Mouse (Mus musculus): ENCODE results near the gene Rab40c. TPM values are rescaled to one million over a fixed set of nuclear protein-coding genes. Genes with fewer than 3 reads are reported as not detected.

Rab40c gene
- polyA plus RNA-seq, 1 experiment, result 18.3 TPM

GRCm38 (mm10) chr17:25913186-25913876 is 6.2 kb downstream of the Rab40c start:
- Histone ChIP-seq H3K79me2 (ENCODE audit: control insufficient read depth, insufficient read depth) (peaks cover 74% of the 10 kb centered on the region), H3K27me3 (ENCODE audit: control insufficient read depth, insufficient read depth, insufficient read length) (no peaks in the 10 kb centered on the region), H3ac (ENCODE audit: control insufficient read depth, insufficient read length) (no peak overlapping the region), H3K4me2 (ENCODE audit: low read depth) (peak overlapping the region; percentile 39), H3K4me3 (no peak overlapping the region), H3K36me3 (ENCODE audit: control insufficient read depth, insufficient read depth) (no peaks in the 10 kb centered on the region)
- TF ChIP-seq MYOD1 (IDR thresholded peaks at IDR 0.05; ENCODE audit: control insufficient read depth in 1 of 3, insufficient read length in 2 of 3, low read depth in 2 of 3) (peak in 1 of 3 experiments; percentile 28), REST (IDR thresholded peaks at IDR 0.05; ENCODE audit: insufficient read depth, insufficient read length) (no peak), POLR2A (IDR thresholded peaks at IDR 0.05; ENCODE audit: insufficient read length, low read depth) (no peak)

GRCm38 (mm10) chr17:25911816-25912215 is 7.7 kb downstream of the Rab40c start:
- no peak for TF ChIP-seq CEBPB (IDR thresholded peaks at IDR 0.05; ENCODE audit: insufficient read depth, poor library complexity, severe bottlenecking)
- no peak for TF ChIP-seq MAX (IDR thresholded peaks at IDR 0.05; ENCODE audit: low read depth)
- no peak for TF ChIP-seq TCF12 (IDR thresholded peaks at IDR 0.05; ENCODE audit: insufficient read depth, poor library complexity, severe bottlenecking)
- no peak for TF ChIP-seq POLR2AphosphoS2 (IDR thresholded peaks at IDR 0.05; ENCODE audit: insufficient read length, low read depth)
- no peak for TF ChIP-seq TCF3 (IDR thresholded peaks at IDR 0.05; ENCODE audit: insufficient read length, low read depth)
- no peak for TF ChIP-seq POLR2A (IDR thresholded peaks at IDR 0.05; ENCODE audit: insufficient read length, low read depth)
- TF ChIP-seq REST (IDR thresholded peaks at IDR 0.05; ENCODE audit: insufficient read depth, insufficient read length), result no peak
- TF ChIP-seq MYOG (IDR thresholded peaks at IDR 0.05; ENCODE audit: control insufficient read depth in 1 of 3, insufficient read depth in 1 of 3, insufficient read length in 2 of 3, low read depth in 2 of 3), result no peak
- TF ChIP-seq E2F4 (IDR thresholded peaks at IDR 0.05; ENCODE audit: insufficient read depth), result no peak
- TF ChIP-seq MYOD1 (IDR thresholded peaks at IDR 0.05; ENCODE audit: control insufficient read depth in 1 of 3, insufficient read length in 2 of 3, low read depth in 2 of 3), result no peak
- TF ChIP-seq SRF (IDR thresholded peaks at IDR 0.05; ENCODE audit: control insufficient read depth, insufficient read length, low read depth), result no peak
- TF ChIP-seq USF1 (IDR thresholded peaks at IDR 0.05; ENCODE audit: low read depth), result no peak
- Histone ChIP-seq H3K36me3 (ENCODE audit: control insufficient read depth, insufficient read depth) (no peaks in the 10 kb centered on the region), H3K4me3 (no peak overlapping the region), H3K79me2 (ENCODE audit: control insufficient read depth, insufficient read depth) (peaks cover 62% of the 10 kb centered on the region), H3K4me2 (ENCODE audit: low read depth) (peak overlapping the region; percentile 10), H3K27me3 (ENCODE audit: control insufficient read depth, insufficient read depth, insufficient read length) (no peaks in the 10 kb centered on the region), H3ac (ENCODE audit: control insufficient read depth, insufficient read length) (no peak overlapping the region)

GRCm38 (mm10) chr17:25907640-25908039 is 11.9 kb downstream of the Rab40c start:
- H3K79me2 ChIP-seq (ENCODE audit: control insufficient read depth, insufficient read depth), result peaks cover 35% of the 10 kb centered on the region
- H3K27me3 ChIP-seq (ENCODE audit: control insufficient read depth, insufficient read depth, insufficient read length), result no peaks in the 10 kb centered on the region
- no peak overlapping the region for H3K4me2 ChIP-seq (ENCODE audit: low read depth)
- no peaks in the 10 kb centered on the region for H3K36me3 ChIP-seq (ENCODE audit: control insufficient read depth, insufficient read depth)
- H3ac ChIP-seq (ENCODE audit: control insufficient read depth, insufficient read length), result no peak overlapping the region
- no peak overlapping the region for H3K4me3 ChIP-seq
- TF ChIP-seq MYOD1 (IDR thresholded peaks at IDR 0.05; ENCODE audit: control insufficient read depth in 1 of 3, insufficient read length in 2 of 3, low read depth in 2 of 3) (no peak), REST (IDR thresholded peaks at IDR 0.05; ENCODE audit: insufficient read depth, insufficient read length) (no peak), SRF (IDR thresholded peaks at IDR 0.05; ENCODE audit: control insufficient read depth, insufficient read length, low read depth) (no peak), POLR2A (IDR thresholded peaks at IDR 0.05; ENCODE audit: insufficient read length, low read depth) (no peak), E2F4 (IDR thresholded peaks at IDR 0.05; ENCODE audit: insufficient read depth) (no peak), TCF12 (IDR thresholded peaks at IDR 0.05; ENCODE audit: insufficient read depth, poor library complexity, severe bottlenecking) (no peak), USF1 (IDR thresholded peaks at IDR 0.05; ENCODE audit: low read depth) (no peak), MYOG (IDR thresholded peaks at IDR 0.05; ENCODE audit: control insufficient read depth in 1 of 3, insufficient read depth in 1 of 3, insufficient read length in 2 of 3, low read depth in 2 of 3) (no peak), POLR2AphosphoS2 (IDR thresholded peaks at IDR 0.05; ENCODE audit: insufficient read length, low read depth) (no peak), CEBPB (IDR thresholded peaks at IDR 0.05; ENCODE audit: insufficient read depth, poor library complexity, severe bottlenecking) (no peak), MAX (IDR thresholded peaks at IDR 0.05; ENCODE audit: low read depth) (no peak), TCF3 (IDR thresholded peaks at IDR 0.05; ENCODE audit: insufficient read length, low read depth) (no peak)

GRCm38 (mm10) chr17:25903061-25903460 is 16.5 kb downstream of the Rab40c start:
- no peak overlapping the region for H3ac ChIP-seq (ENCODE audit: control insufficient read depth, insufficient read length)
- H3K27me3 ChIP-seq (ENCODE audit: control insufficient read depth, insufficient read depth, insufficient read length), result no peaks in the 10 kb centered on the region
- peaks cover 7% of the 10 kb centered on the region for H3K36me3 ChIP-seq (ENCODE audit: control insufficient read depth, insufficient read depth)
- H3K4me2 ChIP-seq (ENCODE audit: low read depth), result no peak overlapping the region
- H3K79me2 ChIP-seq (ENCODE audit: control insufficient read depth, insufficient read depth), result peaks cover 18% of the 10 kb centered on the region
- H3K4me3 ChIP-seq, result no peak overlapping the region
- TF ChIP-seq CEBPB (IDR thresholded peaks at IDR 0.05; ENCODE audit: insufficient read depth, poor library complexity, severe bottlenecking) (no peak), MAX (IDR thresholded peaks at IDR 0.05; ENCODE audit: low read depth) (no peak), SRF (IDR thresholded peaks at IDR 0.05; ENCODE audit: control insufficient read depth, insufficient read length, low read depth) (no peak), MYOD1 (IDR thresholded peaks at IDR 0.05; ENCODE audit: control insufficient read depth in 1 of 3, insufficient read length in 2 of 3, low read depth in 2 of 3) (no peak)

GRCm38 (mm10) chr17:25900193-25900592 is 19.3 kb downstream of the Rab40c start:
- peaks cover 7% of the 10 kb centered on the region for H3K36me3 ChIP-seq (ENCODE audit: control insufficient read depth, insufficient read depth)
- no peak overlapping the region for H3K4me3 ChIP-seq
- peaks cover 14% of the 10 kb centered on the region for H3K79me2 ChIP-seq (ENCODE audit: control insufficient read depth, insufficient read depth)
- H3K4me2 ChIP-seq (ENCODE audit: low read depth), result no peak overlapping the region
- TF ChIP-seq TCF3 (IDR thresholded peaks at IDR 0.05; ENCODE audit: insufficient read length, low read depth) (no peak), REST (IDR thresholded peaks at IDR 0.05; ENCODE audit: insufficient read depth, insufficient read length) (no peak), MYOG (IDR thresholded peaks at IDR 0.05; ENCODE audit: control insufficient read depth in 1 of 3, insufficient read depth in 1 of 3, insufficient read length in 2 of 3, low read depth in 2 of 3) (no peak), TCF12 (IDR thresholded peaks at IDR 0.05; ENCODE audit: insufficient read depth, poor library complexity, severe bottlenecking) (no peak), SRF (IDR thresholded peaks at IDR 0.05; ENCODE audit: control insufficient read depth, insufficient read length, low read depth) (no peak), CEBPB (IDR thresholded peaks at IDR 0.05; ENCODE audit: insufficient read depth, poor library complexity, severe bottlenecking) (no peak), USF1 (IDR thresholded peaks at IDR 0.05; ENCODE audit: low read depth) (no peak)
- H3K27me3 ChIP-seq (ENCODE audit: control insufficient read depth, insufficient read depth, insufficient read length), result no peaks in the 10 kb centered on the region
- no peak overlapping the region for H3ac ChIP-seq (ENCODE audit: control insufficient read depth, insufficient read length)
